Mouse (Mus musculus) ES-Bruce4 (cell line): Measurements from ENCODE around the gene Stpg4. TPM values are rescaled to one million over a fixed set of nuclear protein-coding genes. Genes with fewer than 3 reads are reported as not detected.
A peak's percentile ranks its signal among the peaks of the same experiment; 100 is the strongest.

Experiments used
- H3K27ac ChIP-seq: 2 replicates; pipeline ENCODE4 v1.5.1; 2012; ENCODE audit warnings: low read length, inconsistent platforms; ENCODE audit not compliant: insufficient read depth
- H3K27me3 ChIP-seq: 2 replicates; pipeline ENCODE4 v1.6.1; 2012; ENCODE audit warnings: mild to moderate bottlenecking, low read length, inconsistent platforms; ENCODE audit not compliant: control insufficient read depth, poor library complexity, insufficient read depth, severe bottlenecking
- H3K36me3 ChIP-seq: 2 replicates; pipeline ENCODE4 v1.6.1; 2012; ENCODE audit warnings: inconsistent platforms, mild to moderate bottlenecking, low read length, moderate library complexity; ENCODE audit not compliant: control insufficient read depth, poor library complexity, insufficient read depth, severe bottlenecking
- H3K4me1 ChIP-seq: one replicate; pipeline ENCODE4 v1.8.1; 2011; ENCODE audit warnings: low read length; ENCODE audit not compliant: control insufficient read depth, insufficient read depth
- H3K4me3 ChIP-seq: 2 replicates; pipeline ENCODE4 v1.5.1; 2011; ENCODE audit warnings: low read depth, mild to moderate bottlenecking, low read length
- H3K9ac ChIP-seq: 2 replicates; pipeline ENCODE4 v1.6.1; 2012; ENCODE audit warnings: low read depth, mild to moderate bottlenecking, inconsistent platforms; ENCODE audit not compliant: poor library complexity, severe bottlenecking
- H3K9me3 ChIP-seq: replicated peaks from 2 replicates; pipeline ENCODE4 v1.6.1; 2012; ENCODE audit warnings: mild to moderate bottlenecking, low read length, inconsistent platforms; ENCODE audit not compliant: control insufficient read depth, poor library complexity, insufficient read depth, severe bottlenecking
- CTCF ChIP-seq: IDR thresholded peaks from one replicate; pipeline ENCODE4 v1.8.1; 2011; ENCODE audit warnings: low read depth, low read length
- EP300 ChIP-seq: IDR thresholded peaks from 2 replicates; pipeline ENCODE4 v1.6.1; 2011; ENCODE audit warnings: low read depth, low read length; ENCODE audit not compliant: insufficient read depth
- POLR2A ChIP-seq: IDR thresholded peaks from one replicate; pipeline ENCODE4 v1.8.1; 2011; ENCODE audit warnings: low read length; ENCODE audit not compliant: insufficient read depth
- polyA plus RNA-seq: library from polyadenylated mRNA; stranded (reverse); fragments of >200 nt; gene quantifications from 2 replicates; pipeline ENCODE4 v1.2.4, GENCODE M21; 2011; ENCODE audit warnings: low read depth; ENCODE audit not compliant: missing spikeins, insufficient read depth, insufficient read length

Stpg4 gene
- polyA plus RNA-seq, 1 experiment = not detected

DNA sequence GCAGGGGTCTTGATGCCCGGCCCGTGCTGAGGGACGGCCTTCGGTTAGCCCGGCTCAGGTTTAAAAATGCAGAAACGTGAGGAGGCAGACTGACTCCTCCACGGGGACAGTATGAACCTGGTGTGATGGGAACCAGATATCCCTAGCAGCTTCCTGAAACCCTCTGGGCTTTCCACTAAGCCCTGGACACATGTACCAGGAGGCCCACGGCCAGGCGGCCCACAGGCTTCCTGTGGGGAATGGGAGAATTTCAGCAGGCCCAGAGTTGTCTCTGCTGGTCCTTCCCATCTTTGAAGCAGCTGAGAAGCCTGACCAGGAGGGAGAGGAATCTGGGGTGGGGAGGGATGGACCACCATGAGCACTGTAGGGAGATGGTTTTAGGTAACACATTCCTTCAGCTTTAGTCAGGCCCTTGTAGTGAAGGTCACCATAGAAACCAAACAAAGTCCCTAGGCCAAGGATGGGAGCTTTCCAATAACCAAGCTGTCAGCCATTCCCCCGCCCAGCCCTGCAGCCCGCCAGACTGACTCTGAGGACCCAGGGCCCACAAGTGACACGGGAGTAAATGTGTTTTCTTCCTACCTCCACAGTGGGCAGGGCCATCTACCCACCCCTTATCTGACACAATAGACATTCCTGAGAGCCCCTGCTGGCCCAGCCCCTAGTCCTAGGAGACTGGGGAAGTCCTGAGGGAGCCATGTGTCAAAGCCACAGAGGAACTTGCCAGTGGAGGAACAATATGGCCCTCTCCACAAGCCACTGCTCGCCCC is 76.9 kb downstream of the Stpg4 start:
- Histone ChIP-seq H3K9ac (no peak overlapping the region), H3K9me3 (no peaks in the 10 kb centered on the region), H3K4me1 (peaks cover 11% of the 10 kb centered on the region), H3K4me3 (no peak overlapping the region), H3K27ac (peak overlapping the region; percentile 17; the same call in 1 of the 2 replicates), H3K36me3 (no peaks in the 10 kb centered on the region), H3K27me3 (no peaks in the 10 kb centered on the region)
- TF ChIP-seq POLR2A (no peak), EP300 (0 out of 2 replicates have a peak, but pooled peaks have one; percentile 22), CTCF (no peak)

DNA sequence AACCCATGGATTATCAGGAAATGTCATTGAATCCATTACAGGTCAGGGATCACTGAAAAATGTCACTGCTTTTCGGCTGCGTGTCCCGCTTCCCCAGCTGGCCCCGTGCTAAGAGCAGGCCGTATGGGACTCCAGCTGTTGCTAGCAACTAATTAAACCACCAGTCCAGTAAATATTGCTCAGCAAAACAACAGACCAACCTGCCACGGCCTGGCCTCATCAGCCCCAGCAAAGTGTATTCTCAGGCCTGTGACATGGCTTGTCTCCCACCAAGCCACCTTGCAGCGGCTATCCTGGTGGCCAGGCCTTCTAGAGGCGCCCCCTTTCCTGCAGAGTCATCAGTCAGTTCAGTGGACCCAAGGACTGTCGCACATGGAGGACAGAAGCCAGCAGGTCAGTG is 78.0 kb downstream of the Stpg4 start:
- Histone ChIP-seq H3K27ac (no peak overlapping the region), H3K36me3 (no peaks in the 10 kb centered on the region), H3K4me1 (peaks cover 11% of the 10 kb centered on the region)

DNA sequence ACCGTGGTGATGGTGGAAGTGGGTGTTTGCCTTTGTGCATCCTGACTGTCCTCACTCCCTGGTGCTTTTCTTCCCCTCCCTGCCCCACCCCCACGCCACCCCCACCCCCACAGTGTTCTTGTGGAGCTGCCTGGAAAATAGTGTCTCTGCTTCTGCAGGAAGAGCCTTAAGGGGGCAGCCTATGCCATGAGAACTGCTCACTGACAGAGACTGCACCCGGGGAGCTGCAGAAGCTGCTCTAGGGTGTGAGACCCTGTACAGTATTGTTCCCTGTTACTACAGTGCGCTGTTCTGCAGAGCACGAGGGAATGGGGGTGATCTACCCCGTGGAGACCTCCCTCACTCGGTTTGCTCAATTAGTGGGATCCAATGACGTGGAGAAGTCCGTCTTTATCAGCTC is 78.5 kb downstream of the Stpg4 start:
- Histone ChIP-seq H3K9me3 (no peaks in the 10 kb centered on the region), H3K27ac (no peak overlapping the region), H3K4me3 (no peak overlapping the region), H3K36me3 (no peaks in the 10 kb centered on the region), H3K4me1 (peaks cover 11% of the 10 kb centered on the region), H3K27me3 (no peaks in the 10 kb centered on the region), H3K9ac (no peak overlapping the region)
- no peak for TF ChIP-seq EP300
- TF ChIP-seq CTCF = peak; percentile 44
- no peak for TF ChIP-seq POLR2A

More for the DNA sequence above, 78.0 kb downstream of the Stpg4 start:
- no peak for TF ChIP-seq EP300
- no peak for TF ChIP-seq POLR2A
- TF ChIP-seq CTCF = no peak
- H3K9ac ChIP-seq = no peak overlapping the region
- no peaks in the 10 kb centered on the region for H3K27me3 ChIP-seq
- no peak overlapping the region for H3K4me3 ChIP-seq
- no peaks in the 10 kb centered on the region for H3K9me3 ChIP-seq

DNA sequence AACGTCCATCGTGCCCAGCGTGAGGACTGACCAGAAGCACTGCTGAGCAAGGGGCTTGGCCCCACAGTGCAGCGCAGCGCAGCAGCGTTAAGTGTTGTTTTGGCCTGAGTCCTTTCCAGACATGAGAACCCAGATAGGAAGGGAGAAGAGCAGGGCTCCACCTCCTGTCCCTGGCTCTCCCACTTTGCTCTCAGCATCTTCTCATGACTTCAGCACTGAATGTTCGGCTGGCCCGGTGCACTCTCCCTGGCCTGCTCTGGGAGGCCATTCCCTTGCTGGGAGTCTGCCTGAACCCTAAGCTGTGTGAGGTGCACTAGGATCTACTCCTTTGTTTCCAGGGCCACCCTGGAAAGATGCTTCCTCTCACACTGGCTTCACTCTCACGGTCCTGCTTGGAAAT is 79.2 kb downstream of the Stpg4 start:
- H3K27me3 ChIP-seq = no peaks in the 10 kb centered on the region
- peaks cover 11% of the 10 kb centered on the region for H3K4me1 ChIP-seq
- H3K4me3 ChIP-seq = no peak overlapping the region
- no peaks in the 10 kb centered on the region for H3K9me3 ChIP-seq
- H3K36me3 ChIP-seq = no peaks in the 10 kb centered on the region
- no peak overlapping the region for H3K27ac ChIP-seq
- no peak for TF ChIP-seq CTCF
- TF ChIP-seq EP300 = no peak
- no peak for TF ChIP-seq POLR2A
- no peak overlapping the region for H3K9ac ChIP-seq

DNA sequence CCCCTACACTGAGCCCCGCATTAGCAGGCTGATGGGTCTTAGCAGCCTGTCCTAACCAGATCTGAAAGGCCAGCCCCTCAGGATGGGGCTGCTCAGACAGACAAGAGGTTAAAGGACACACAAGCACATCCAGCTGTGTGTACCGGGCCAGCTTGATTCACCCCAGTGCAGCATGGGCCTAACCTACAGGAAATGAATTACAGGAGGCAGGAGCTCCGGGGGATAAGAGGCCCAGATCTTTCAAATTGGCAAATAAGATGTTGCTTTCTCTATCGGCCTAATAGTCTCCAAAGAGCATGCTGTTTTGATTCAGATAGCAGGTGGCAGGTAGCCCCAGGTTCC is 82.3 kb downstream of the Stpg4 start:
- Histone ChIP-seq H3K9me3 (no peaks in the 10 kb centered on the region), H3K27ac (no peak overlapping the region), H3K9ac (no peak overlapping the region), H3K4me3 (no peak overlapping the region), H3K36me3 (no peaks in the 10 kb centered on the region), H3K27me3 (no peaks in the 10 kb centered on the region), H3K4me1 (peaks cover 5% of the 10 kb centered on the region)
- TF ChIP-seq CTCF = no peak
- TF ChIP-seq EP300 = no peak
- no peak for TF ChIP-seq POLR2A

DNA sequence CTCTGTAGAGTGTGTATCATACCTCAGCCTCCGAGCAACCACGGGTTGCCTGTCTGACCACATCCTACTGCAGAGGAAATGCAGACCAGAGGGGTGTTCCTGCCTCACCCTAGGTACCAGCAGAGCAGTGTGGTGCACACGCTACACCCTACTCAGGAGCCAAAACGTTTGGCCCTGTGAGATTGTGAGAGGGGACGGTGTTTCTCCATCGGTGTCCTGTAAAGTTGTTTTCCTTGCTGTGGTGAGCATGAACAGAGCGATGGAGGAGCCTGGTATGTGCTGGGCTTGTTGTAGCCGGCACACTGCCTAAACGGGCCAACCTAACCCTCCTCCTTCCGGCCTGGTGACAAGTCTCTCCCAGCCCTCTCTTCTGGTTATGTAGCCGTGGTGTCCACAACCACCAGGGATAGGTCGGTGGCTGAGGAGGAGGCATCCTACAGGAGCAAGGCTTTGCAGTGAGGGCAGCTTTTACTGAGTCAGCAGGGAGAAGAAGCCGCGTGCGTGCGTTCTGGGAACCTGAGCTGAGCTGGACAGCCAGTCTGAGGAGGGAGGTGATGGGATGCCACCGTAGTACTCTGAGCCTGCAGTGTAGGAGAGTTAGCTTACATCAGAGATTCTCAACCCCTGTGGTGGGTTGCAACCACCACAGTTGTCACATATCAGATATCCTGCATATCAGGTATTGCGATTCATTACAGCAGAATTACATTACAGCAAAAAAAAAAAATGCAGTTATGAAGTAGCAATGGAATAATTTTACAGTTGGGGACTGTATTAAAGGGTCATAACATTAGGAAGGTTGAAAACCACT is 82.9 kb downstream of the Stpg4 start:
- no peak overlapping the region for H3K9ac ChIP-seq
- peaks cover 5% of the 10 kb centered on the region for H3K4me1 ChIP-seq
- no peak overlapping the region for H3K27ac ChIP-seq
- H3K36me3 ChIP-seq = no peaks in the 10 kb centered on the region
- TF ChIP-seq EP300 = no peak
- no peak for TF ChIP-seq POLR2A
- TF ChIP-seq CTCF = no peak
- H3K27me3 ChIP-seq = no peaks in the 10 kb centered on the region
- no peak overlapping the region for H3K4me3 ChIP-seq
- H3K9me3 ChIP-seq = no peaks in the 10 kb centered on the region
